Mouse (Mus musculus): Measurements from ENCODE around the gene Arhgdib. TPM values are rescaled to one million over a fixed set of nuclear protein-coding genes. Genes with fewer than 3 reads are reported as not detected.

Gene Arhgdib
- polyA plus RNA-seq, 1 experiment, result 25.7 TPM

DNA sequence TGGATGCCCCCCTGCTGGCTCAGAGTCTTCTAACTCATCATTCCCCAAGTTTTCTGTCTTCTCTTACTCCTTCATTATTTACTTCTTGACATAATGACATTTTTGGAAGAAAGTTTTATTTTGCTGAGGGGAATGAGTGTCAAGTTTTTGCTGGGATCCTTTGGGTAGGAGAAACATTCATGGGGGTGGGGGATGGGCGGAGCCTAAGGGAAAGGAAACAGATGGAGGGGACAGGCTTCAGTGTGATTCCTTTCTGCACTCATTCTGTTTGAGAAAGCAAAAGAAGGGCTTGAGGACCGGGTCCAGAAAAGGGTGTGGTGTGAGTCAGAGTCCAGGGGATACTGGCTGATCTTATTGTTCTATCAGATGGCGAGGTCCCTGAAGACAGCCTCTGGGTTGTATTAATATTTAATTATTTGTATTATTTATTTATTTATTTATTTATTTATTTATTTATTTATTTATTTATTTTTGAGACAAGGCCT, 58.2 kb downstream of the Arhgdib start:
- no peak overlapping the region for H3K27ac ChIP-seq (ENCODE audit: insufficient read depth, low read length)
- H3K4me1 ChIP-seq (ENCODE audit: control insufficient read depth, insufficient read depth, low read length), result no peaks in the 10 kb centered on the region
- no peak overlapping the region for H3K4me3 ChIP-seq (ENCODE audit: insufficient read depth, low read length)
- TF ChIP-seq POLR2A (IDR thresholded peaks at IDR 0.05; ENCODE audit: extremely low read depth, insufficient read depth, low read length), result no peak
- TF ChIP-seq CTCF (IDR thresholded peaks at IDR 0.05; ENCODE audit: extremely low read depth, insufficient read depth, low read length), result no peak

DNA sequence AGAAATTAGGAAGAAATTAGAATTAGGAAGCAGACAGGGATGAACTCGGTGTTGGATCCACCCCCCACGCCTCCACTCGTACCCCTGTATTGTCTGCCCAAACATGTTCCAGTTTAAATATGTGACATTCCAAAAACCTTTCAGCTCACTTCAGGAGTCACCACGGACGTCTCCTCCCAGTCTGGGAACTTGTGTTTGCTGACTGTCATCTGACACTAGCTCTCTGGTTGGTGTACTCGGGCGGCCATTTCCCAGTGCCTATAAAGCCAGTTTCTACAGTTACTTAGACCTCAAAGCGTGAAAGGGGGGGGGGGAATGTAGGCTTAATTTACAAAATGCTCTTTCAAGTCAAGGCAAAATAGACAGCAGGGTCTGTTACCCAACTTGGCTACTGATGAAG, 60.0 kb downstream of the Arhgdib start:
- TF ChIP-seq POLR2A (IDR thresholded peaks at IDR 0.05; ENCODE audit: extremely low read depth, insufficient read depth, low read length) (no peak), CTCF (IDR thresholded peaks at IDR 0.05; ENCODE audit: extremely low read depth, insufficient read depth, low read length) (no peak)
- Histone ChIP-seq H3K4me1 (ENCODE audit: control insufficient read depth, insufficient read depth, low read length) (no peaks in the 10 kb centered on the region), H3K27ac (ENCODE audit: insufficient read depth, low read length) (no peak overlapping the region), H3K4me3 (ENCODE audit: insufficient read depth, low read length) (no peak overlapping the region)

DNA sequence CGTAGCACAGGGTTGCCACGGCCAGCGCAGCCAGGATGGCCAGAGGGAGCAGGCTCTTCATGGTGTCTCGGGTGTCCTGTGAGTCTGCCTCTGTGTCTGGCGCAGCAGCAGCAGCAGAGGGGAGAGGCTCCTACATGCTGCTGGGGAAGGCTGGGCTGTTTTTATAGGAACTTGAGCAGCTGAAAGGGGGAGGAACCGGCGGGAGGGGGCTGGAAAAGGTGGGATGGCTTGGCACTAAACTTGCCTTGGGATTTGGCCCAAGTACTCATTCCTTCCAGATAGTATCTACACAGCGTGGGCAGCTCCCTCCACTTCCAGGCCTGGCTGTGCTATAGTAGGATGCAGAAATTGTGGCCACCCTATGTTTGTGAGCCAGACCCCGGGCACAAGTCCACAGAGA, 66.0 kb downstream of the Arhgdib start, which contains the start of gene Mgp:
Mgp (minus strand) TSS at position 154 of the 400 bp plus-strand sequence.
- H3K4me1 ChIP-seq (ENCODE audit: control insufficient read depth, insufficient read depth, low read length), result 0 out of 2 replicates have a peak, but pooled peaks cover 3% of the 10 kb centered on the region
- no peak within 1 kb of the TSS for H3K4me3 ChIP-seq (ENCODE audit: insufficient read depth, low read length)
- no peak within 1 kb of the TSS for H3K27ac ChIP-seq (ENCODE audit: insufficient read depth, low read length)
- TF ChIP-seq CTCF (IDR thresholded peaks at IDR 0.05; ENCODE audit: extremely low read depth, insufficient read depth, low read length) (no peak), POLR2A (IDR thresholded peaks at IDR 0.05; ENCODE audit: extremely low read depth, insufficient read depth, low read length) (0 out of 2 replicates have a peak, but pooled peaks have one; percentile 30)

- no peak for TF ChIP-seq POLR2A (IDR thresholded peaks at IDR 0.05; ENCODE audit: extremely low read depth, insufficient read depth, low read length)
- no peak for TF ChIP-seq CTCF (IDR thresholded peaks at IDR 0.05; ENCODE audit: extremely low read depth, insufficient read depth, low read length)
- H3K4me1 ChIP-seq (ENCODE audit: control insufficient read depth, insufficient read depth, low read length), result 0 out of 2 replicates have a peak, but pooled peaks cover 3% of the 10 kb centered on the region
- no peak overlapping the region for H3K27ac ChIP-seq (ENCODE audit: insufficient read depth, low read length)
- H3K4me3 ChIP-seq (ENCODE audit: insufficient read depth, low read length), result no peak overlapping the region
Observed at GRCm38 (mm10) chr6:136874599-136874998, 67.1 kb downstream of the Arhgdib start.

Other genes with a start within 250 kb of the Arhgdib start
- 0.11 and 0.15 TPM in 2 replicates for gene Gucy2c, start 160.1 kb downstream of the Arhgdib start, polyA plus RNA-seq (2012; rRNA removed)
- gene Hist4h4, start 137.5 kb downstream of the Arhgdib start, polyA plus RNA-seq (2012; rRNA removed), result 0.51 and 1.1 TPM in 2 replicates
- 135 and 139 TPM in 2 replicates for gene H2afj, start 133.7 kb downstream of the Arhgdib start, polyA plus RNA-seq (2012; rRNA removed)
- 1.0 and 1.4 TPM in 2 replicates for gene BC049715, start 114.3 kb downstream of the Arhgdib start, polyA plus RNA-seq (2012; rRNA removed)
- 59.7 and 64.0 TPM in 2 replicates for gene Wbp11, start 113.7 kb downstream of the Arhgdib start, polyA plus RNA-seq (2012; rRNA removed)
- gene Smco3, start 106.4 kb downstream of the Arhgdib start, polyA plus RNA-seq (2012; rRNA removed), result 6.5 and 8.7 TPM in 2 replicates
- gene Art4, start 84.2 kb downstream of the Arhgdib start, polyA plus RNA-seq (2012; rRNA removed), result 0.06 TPM in 1 of 2 replicates, not detected in the other
- gene Mgp, start 66.1 kb downstream of the Arhgdib start, polyA plus RNA-seq (2012; rRNA removed), result 152 and 207 TPM in 2 replicates
- 0.21 and 0.25 TPM in 2 replicates for gene Erp27, start 19.7 kb downstream of the Arhgdib start, polyA plus RNA-seq (2012; rRNA removed)
- gene Pde6h, start 18.1 kb downstream of the Arhgdib start, polyA plus RNA-seq (2012; rRNA removed), result 0.46 and 0.93 TPM in 2 replicates
- 6.8 and 7.1 TPM in 2 replicates for gene Rerg, start 228.6 kb upstream of the Arhgdib start, polyA plus RNA-seq (2012; rRNA removed)